Mouse (Mus musculus) bone marrow macrophage, adult 2 months (primary cell): ENCODE results near the gene Acvr1b. TPM values are rescaled to one million over a fixed set of nuclear protein-coding genes. Genes with fewer than 3 reads are reported as not detected.

Source experiments
- H3K27ac ChIP-seq: 2 replicates; pipeline ENCODE4 v1.5.1; 2012; ENCODE audit warnings: low read depth, low read length; ENCODE audit not compliant: insufficient read depth
- H3K4me1 ChIP-seq: 2 replicates; pipeline ENCODE4 v1.6.1; 2012; ENCODE audit warnings: low read length; ENCODE audit not compliant: control insufficient read depth, insufficient read depth
- H3K4me3 ChIP-seq: 2 replicates; pipeline ENCODE4 v1.5.1; 2012; ENCODE audit warnings: mild to moderate bottlenecking, low read length, moderate library complexity; ENCODE audit not compliant: insufficient read depth
- CTCF ChIP-seq: IDR thresholded peaks from 2 replicates; pipeline ENCODE4 v1.5.1; 2012; ENCODE audit warnings: low read depth, mild to moderate bottlenecking, low read length, moderate library complexity
- POLR2A ChIP-seq: IDR thresholded peaks from 2 replicates; pipeline ENCODE4 v1.6.1; 2012; ENCODE audit warnings: mild to moderate bottlenecking, low read depth, low read length, borderline replicate concordance
- polyA plus RNA-seq: library from polyadenylated mRNA; stranded (reverse); fragments of >200 nt; gene quantifications from 2 replicates; pipeline ENCODE4 v1.2.4, GENCODE M21; 2012; ENCODE audit not compliant: missing spikeins, insufficient read depth, insufficient read length

The Acvr1b gene
- polyA plus RNA-seq = 20.2 and 22.3 TPM in 2 replicates

GRCm38 (mm10) chr15:101173421-101174211 lies at the start of gene Acvr1b:
Gene Acvr1b, plus strand, starts transcription at chr15:101174067.
- H3K27ac ChIP-seq = peak within 1 kb of the TSS; percentile 35

GRCm38 (mm10) chr15:101125561-101125960 lies 48.3 kb upstream of the Acvr1b start:
- no peaks in the 10 kb centered on the region for H3K4me1 ChIP-seq
- H3K27ac ChIP-seq = no peak overlapping the region
- TF ChIP-seq CTCF (no peak), POLR2A (no peak)
- no peak overlapping the region for H3K4me3 ChIP-seq

More at GRCm38 (mm10) chr15:101173421-101174211, at the start of gene Acvr1b:
- peaks cover 23% of the 10 kb centered on the region for H3K4me1 ChIP-seq
- peak within 1 kb of the TSS; percentile 97 for H3K4me3 ChIP-seq
- TF ChIP-seq POLR2A = no peak
- TF ChIP-seq CTCF = no peak

- Histone ChIP-seq H3K27ac (no peak overlapping the region), H3K4me1 (peaks cover 6% of the 10 kb centered on the region), H3K4me3 (no peak overlapping the region)
- TF ChIP-seq CTCF = no peak
- no peak for TF ChIP-seq POLR2A
Measured at GRCm38 (mm10) chr15:101126876-101127544, 46.9 kb upstream of the Acvr1b start.

GRCm38 (mm10) chr15:101128181-101129089 lies 45.4 kb upstream of the Acvr1b start, which contains the start of gene Acvrl1:
Gene Acvrl1, plus strand, starts transcription at chr15:101128522.
- H3K27ac ChIP-seq = no peak within 1 kb of the TSS
- peaks cover 18% of the 10 kb centered on the region for H3K4me1 ChIP-seq
- peak within 1 kb of the TSS; percentile 22 for H3K4me3 ChIP-seq
- no peak for TF ChIP-seq POLR2A
- no peak for TF ChIP-seq CTCF

GRCm38 (mm10) chr15:101129412-101129811 lies 44.5 kb upstream of the Acvr1b start:
- Histone ChIP-seq H3K4me3 (no peak overlapping the region), H3K4me1 (peaks cover 26% of the 10 kb centered on the region), H3K27ac (no peak overlapping the region)
- TF ChIP-seq CTCF (no peak), POLR2A (no peak)

GRCm38 (mm10) chr15:101131498-101131897 lies 42.4 kb upstream of the Acvr1b start:
- Histone ChIP-seq H3K4me3 (no peak overlapping the region), H3K27ac (no peak overlapping the region), H3K4me1 (peaks cover 34% of the 10 kb centered on the region)
- no peak for TF ChIP-seq POLR2A
- no peak for TF ChIP-seq CTCF

GRCm38 (mm10) chr15:101132041-101132440 lies 41.8 kb upstream of the Acvr1b start:
- no peak for TF ChIP-seq POLR2A
- H3K4me3 ChIP-seq = no peak overlapping the region
- no peak overlapping the region for H3K27ac ChIP-seq
- H3K4me1 ChIP-seq = peaks cover 34% of the 10 kb centered on the region

GRCm38 (mm10) chr15:101132761-101133160 lies 41.1 kb upstream of the Acvr1b start:
- TF ChIP-seq POLR2A (no peak), CTCF (no peak)
- no peak overlapping the region for H3K27ac ChIP-seq
- H3K4me1 ChIP-seq = peaks cover 34% of the 10 kb centered on the region
- no peak overlapping the region for H3K4me3 ChIP-seq

- no peak for TF ChIP-seq CTCF
- H3K4me1 ChIP-seq = peaks cover 44% of the 10 kb centered on the region
- H3K4me3 ChIP-seq = peak overlapping the region; percentile 60
- peak overlapping the region; percentile 24; the same call in 1 of the 2 replicates for H3K27ac ChIP-seq
Measured at GRCm38 (mm10) chr15:101133993-101134704, 39.7 kb upstream of the Acvr1b start.
